Mouse (Mus musculus): ENCODE measurements at regions not wholly inside any gene's neighbourhood (a gene's known extent, or its start where the extent isn't known, plus 50 kb on each side); places are given as distances from the start of the nearest gene placed in this dataset.

DNA sequence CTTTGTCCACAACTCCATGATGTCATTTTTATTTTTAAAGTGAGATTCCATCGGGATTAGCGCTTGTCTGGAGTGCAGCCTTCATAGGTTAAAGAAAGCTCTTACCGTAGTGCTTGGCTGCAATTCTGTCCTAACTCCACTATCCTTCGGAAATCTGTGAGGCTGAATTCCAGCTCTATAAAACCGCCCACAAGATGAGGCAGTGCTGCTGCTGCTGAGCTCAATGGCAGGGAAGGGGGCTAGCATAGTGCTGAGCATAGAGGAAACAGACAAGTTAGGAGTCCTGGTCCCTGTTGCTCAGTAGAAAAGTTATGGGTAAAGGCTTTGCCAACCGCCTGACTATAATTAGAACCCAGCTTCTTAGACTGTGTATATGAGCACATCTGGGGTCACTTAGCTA lies 163.5 kb downstream of the Maf start:
- no peak for DNase-seq

DNA sequence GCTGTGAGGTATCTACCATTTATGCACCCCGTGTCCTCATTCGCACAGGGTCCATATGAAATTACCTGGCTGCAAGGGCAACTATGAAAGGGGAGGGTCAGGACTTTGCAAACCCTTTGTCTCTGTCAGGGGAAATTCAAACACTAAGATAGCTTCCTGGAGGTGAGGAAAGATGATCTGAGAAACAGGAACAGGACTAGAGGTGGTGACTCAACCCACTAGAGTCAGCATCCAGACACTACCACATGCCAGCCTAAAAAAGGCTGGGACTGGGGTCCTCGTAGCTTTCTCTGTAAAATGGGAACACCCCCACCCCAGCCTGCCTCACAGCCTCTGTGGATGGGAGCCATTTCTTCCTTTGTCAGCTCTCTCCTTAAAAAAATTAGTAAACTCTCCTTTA lies 164.7 kb downstream of the Maf start:
- no peak for DNase-seq

DNA sequence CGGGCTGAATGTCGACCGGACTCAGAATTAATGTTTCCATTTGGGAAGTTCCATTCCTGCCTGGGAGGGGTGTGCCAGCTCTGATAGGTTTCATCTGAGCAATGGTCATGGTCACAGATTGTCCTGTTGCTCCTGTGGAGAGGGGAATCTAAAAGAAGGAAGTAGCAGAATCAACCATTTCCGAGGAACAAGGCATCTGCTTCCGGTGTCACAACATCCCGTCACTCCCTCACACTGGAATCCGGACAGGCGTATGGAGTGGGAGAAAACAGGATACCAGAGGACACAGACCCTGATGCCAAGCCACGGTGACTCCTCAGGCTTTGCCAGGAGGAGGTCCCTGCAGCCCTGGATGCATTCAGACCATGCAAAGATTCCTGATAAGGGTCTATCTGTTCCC lies 168.0 kb downstream of the Maf start:
- DNase-seq: peak; percentile 25

DNA sequence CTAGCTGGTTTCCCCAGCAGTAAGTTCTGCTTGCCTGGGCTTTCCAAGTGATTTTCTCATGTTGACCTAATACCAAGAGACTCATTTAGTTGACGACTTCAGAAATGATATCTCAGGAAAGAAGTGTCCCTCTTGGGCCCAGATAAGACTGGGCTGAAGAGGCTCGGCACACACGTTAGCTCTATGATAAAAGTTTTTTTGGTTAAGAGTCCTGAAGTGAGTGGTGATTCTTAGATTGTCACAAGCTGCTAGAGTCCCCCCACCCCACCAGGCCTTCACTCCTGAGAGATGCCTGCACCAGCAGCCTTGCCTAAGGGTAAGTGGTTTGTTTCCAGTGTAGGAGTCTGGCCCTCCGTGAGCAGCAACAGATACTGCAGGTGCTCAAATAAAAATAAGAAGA lies 169.4 kb downstream of the Maf start:
- DNase-seq: no peak

DNA sequence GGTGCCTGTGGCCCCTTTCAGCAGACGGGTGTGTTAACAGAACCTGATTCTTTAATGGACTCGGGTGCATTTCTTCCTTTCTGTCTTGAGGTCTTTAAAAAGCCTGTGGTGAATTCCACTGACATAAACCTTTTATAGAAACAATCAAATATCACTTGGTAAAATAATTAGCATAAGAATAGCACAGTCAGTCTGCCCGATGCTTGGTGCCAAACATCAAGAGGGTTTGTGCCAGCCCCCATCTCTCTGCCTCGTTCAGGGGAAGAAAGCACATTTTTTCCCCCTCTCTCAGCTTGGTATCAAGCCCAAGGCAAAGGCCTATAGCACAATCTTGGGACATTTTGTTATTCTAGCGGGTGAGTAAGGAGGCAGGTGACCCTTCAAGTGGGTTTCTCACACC lies 169.8 kb downstream of the Maf start:
- no peak for DNase-seq

DNA sequence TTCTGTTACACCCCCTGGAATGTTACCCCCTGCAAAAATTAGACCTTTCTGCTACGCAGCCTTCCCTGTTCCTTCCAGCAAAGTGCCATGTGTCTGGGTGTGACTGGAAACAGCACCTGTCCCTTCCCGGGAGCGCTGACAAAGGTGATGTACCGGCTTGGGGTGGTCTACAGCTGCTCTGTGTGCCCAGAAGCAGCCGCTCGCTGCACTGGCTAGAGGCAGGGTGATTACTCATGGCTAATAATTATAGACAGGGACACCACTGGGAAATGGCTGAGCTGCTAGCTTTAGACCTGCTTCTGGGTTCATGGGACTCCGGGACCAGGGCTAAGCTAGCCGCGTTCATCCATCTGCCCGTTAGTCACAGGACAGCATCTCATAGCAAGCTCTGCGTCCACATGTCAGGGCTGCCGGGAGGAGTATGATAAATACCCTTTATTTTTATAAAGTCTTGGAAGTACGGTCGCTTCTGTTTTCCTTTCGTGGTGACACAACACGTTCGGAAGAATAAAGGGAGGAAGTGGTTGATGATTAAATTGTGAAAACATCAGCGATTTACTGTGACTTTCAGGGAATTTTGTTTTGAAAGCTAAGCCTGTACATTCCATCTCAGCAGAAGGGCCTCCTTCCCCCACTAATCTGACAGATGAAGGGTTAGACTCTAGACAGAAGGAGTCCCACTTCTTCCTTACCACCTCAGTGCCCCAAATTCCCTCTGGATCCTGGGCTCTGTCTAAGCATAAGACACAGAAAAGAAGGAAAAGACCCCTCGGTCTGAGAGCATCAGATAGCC lies 170.8 kb downstream of the Maf start:
- DNase-seq: no peak

DNA sequence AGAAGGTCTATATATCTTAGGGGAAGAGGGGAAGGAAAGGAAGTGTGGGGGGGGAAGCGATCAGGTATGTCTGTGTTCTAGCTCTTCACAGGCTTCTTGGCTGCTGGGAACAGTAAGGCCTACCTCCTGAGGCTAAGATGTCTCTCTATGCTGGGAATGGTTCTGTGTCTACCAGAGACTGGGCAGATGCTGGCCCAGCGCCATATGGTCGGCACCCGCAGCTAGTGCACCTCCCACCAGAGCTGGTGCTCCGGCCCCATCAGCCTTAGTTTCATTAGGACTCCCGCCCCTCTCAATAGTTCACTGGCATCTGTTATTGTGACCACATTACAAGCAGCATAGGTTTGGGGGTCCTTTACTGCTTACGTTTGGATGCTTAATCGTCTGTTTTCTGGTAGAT lies 171.6 kb downstream of the Maf start:
- DNase-seq: no peak

DNA sequence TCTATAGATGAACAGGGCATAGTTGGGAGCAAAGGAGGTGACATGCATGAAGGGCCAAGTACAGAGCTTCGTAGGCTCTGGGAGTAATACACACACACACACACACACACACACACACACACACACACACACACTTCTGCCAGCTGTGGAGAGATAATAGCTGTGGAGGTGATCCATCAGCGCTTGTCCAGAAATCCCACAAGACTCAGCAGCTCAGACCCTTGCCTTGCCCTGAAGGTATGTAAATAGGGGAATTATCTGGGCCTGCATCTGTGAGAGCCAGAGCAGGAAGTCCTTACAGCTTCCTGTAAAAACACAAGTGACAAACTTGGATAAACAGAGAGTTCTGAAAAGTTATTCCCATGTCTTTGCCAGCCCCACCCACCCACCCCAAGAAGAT lies 173.6 kb downstream of the Maf start:
- no peak for DNase-seq

DNA sequence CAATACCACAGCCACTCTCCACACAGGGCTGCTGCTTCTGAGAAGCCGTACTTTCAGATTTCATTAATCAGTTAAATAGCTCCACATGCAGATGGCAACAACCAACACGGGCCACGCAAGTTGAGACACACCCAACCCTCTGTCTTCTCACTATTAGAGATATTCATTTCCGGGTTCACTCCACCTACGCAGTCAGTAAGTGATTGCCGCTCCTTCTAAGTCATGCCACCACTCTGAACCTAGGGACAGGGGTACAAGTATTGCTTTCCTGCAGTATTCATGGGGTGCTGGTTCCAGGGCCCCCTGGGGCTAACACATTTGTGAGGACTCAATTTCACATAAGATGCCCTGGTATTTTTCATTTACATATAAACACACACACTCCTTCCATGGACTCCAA lies 176.3 kb downstream of the Maf start:
- no peak for DNase-seq

DNA sequence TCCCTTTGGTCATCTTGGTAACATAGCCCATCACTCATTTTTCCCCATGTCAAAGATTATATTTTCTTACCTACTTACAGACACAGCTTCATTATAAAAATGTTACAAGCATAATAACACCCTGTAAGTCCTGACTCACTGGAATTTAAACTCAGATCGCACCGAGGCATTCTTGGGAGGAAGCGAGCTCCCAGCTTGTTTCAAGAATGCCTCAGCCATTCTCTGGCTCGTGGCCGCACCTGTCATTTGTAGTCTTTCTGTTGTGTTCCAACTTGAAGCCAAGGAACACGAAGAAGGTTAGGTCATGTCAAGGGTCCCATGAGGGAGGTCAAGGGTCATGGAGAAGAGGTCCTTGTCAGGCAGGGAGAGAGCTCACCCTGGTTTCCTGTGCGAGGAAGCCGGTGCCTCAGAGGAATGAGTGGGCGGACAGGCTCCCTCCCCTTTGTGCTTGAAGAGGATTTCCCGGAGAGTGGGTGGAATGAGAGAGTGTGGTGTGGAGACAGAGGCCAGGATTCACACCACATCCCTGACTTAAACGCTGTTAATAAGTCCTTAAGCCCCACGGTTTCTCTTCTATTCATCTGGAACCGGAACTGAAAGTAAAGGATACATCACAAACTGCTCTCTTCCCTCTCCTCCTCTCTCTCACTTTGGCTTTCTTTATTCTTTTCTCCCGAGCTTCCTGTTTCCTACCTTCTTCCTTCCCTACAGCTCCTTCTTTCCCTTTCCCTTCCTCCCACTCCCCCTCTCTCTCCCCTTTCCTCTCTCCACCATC lies 177.8 kb downstream of the Maf start:
- DNase-seq: no peak

DNA sequence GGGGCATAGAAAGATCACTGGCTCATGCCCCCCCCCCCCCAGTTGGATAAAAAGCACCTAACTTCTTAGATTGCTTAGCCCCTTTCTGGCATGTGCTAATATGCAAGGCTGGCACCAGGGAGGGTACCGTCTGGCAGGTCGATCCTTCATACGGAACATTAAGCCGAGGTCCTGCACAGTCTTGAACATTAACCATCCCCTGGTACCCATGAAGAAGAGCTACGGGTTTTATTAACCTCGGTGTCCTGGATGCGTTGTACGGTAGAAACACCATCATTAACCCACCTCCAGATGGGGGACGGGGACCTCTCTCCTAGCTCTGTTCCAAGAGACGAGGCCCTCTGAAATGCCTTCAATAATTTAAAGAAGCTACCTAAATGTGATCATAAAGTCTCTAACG lies 178.7 kb downstream of the Maf start:
- DNase-seq: no peak

DNA sequence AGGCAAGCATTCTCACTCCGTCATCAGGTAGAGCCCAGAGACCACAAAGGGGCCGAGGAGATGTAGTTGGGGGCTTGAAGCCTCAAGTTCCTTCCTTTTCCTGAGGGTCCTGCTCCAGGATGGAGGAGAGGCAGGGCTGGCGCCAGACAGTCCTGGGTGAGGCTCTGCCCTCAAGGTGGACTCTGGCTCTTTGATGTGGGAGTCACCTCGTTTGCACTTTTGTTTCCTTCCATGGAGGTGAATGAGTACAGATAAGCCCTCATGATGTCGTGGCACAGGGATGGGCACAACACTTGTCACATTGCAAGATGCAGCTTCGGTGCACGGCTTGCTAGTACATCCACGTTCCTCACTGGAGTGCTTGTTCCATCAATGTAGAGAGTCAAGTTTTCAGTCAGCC lies 182.4 kb downstream of the Maf start:
- no peak for DNase-seq

DNA sequence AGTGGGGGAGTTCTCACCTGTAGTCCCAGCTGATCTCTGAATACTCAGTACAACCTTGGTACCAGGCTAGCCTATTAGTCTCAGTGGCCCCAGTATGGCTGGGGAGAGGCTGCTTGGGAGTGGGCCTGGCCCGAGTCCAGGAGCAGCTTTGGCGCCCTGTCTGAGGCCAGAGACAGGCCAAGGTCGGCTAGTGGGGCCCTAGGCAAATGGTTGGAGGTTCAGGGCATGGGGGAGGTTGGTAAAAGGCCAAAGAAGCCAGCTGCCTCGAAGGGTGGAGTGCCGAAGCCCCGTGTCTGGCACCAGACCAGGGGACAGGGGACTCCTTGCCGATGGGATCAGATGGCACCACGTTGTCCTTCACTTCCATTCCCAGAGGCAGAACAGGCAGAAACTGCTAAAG lies 182.9 kb downstream of the Maf start:
- DNase-seq: peak; percentile 7

DNA sequence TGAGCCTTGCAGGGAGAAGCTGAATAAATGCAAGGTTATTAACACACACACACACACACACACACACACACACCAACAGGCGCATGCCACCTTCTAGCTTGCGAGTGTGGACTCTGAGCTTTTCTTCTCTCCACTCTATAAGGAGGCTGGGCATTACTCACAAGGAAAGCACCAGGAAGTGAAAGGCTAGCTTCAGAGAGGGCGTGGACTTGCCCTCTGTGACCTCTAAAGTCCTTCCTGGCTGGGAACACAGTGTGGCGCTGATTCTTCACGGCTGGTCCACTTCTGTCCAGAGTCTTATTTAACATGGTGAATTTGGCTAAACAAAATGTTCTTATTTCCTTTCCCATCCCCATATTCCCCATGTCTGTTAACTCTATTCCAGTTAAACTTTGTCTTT lies 185.1 kb downstream of the Maf start:
- peak; percentile 55 for DNase-seq

DNA sequence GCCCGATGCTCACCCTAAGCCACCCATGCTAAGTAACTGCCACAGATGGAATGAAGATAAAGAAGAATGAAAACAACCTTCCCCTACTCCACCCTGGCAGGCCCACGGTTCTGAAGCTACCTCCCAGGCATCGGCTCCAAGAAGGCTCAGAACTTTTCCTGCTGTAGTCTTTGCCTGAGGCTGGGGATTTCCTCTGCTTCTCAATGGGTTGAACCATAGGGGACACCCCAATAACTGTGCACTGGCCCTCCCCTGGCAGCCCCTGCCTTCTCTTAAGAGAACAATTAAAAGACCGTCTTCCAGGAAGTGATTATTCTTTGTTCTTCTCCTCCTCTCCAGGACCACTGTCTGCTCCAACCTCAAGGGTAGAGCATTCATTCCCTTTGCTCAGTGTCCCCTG lies 191.9 kb downstream of the Maf start:
- no peak for DNase-seq

DNA sequence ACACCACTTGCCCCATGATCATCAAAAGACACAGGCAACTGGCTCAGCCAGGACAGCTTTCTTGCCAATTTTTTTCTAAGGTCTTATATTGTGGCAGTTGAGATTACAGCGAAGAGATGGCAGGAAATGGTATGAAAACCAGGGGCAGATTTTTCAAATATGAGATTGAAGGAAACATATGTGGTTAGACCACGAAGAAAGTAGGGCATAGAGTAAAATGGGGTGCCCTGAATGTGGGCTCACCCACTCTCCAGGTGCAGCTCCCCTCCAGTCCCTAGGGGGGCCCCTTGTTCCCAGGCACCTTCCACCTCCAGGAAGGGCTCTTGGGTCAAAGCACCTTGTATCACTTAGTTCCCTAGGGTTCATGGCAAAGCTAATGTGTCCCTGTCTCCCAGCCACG lies 193.1 kb downstream of the Maf start:
- DNase-seq: no peak

DNA sequence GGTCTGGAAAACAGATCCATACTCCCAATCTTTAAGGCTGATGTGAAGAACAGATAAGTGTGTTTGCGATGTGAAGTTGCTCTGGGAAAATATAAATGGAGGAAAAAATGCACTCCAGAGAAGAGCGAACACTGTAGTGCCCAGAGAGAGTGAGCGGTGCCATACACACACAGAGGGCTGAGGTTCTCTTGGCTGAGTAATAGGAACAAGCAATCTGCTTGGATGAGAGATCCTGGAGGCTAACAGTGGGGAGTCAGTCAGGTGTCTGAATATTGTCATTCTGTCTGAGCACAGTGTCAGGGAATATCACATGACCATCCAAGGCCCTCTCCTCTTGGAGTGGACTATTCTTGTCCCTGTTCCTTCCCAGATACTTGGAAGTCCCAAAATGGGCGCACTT lies 200.4 kb downstream of the Maf start:
- no peak for DNase-seq

DNA sequence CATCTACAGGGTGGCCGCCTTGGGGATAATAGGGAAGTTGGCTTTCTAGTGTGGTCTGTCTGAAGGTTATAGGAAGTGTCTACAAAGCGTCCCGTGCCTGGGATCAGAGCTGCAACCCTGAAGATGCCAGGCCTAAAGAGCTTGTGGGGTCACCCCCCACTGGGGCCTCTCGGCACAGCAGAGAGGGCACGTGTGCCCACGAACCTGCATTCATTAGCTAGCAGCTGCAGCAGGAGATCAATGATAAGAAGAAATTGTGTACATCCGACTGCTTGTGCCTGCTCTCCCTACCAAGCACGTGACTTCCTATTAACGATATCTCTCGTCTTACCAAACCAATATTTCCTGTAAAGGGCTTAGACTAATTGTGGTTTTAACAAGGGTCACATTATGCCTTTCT lies 200.9 kb downstream of the Maf start:
- no peak for DNase-seq

DNA sequence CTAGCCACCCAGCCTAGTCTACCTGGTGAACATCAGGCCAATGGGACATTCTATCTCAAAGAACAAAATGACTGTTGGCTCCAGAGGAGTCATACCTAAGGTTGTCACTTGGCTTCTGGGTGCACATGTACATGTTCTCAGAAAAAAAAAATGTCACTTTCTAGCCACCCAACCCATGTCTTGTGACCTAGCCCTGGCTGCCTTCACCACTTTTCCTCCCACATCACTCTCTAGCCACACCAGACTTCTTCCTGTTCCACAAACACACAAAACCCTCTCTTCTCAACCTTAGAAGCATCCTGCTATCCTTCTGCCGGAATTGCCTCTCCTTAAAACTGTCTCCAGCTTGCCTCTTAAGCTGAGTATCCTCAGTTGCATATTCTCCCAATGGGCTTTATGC lies 211.6 kb downstream of the Maf start:
- DNase-seq: no peak

DNA sequence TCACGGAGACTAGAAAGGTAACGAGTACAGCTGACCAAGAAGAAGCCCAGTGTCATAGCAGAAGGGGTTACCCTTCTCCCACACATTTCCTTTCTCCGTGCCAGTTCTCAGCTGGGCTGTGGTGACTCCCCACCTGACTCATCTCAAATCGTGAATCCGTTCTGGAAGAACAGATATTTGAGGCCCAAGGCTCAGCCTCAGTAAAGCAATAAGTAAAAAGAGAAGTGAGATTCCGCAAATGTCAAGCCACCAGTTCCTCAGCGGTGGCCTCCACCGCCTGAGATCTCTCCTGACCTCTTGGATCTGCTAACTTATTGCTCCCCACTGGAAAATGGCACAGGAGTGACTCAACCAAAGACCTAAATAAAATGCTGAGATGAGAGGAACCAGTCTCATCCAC lies 213.2 kb downstream of the Maf start:
- DNase-seq: no peak

DNA sequence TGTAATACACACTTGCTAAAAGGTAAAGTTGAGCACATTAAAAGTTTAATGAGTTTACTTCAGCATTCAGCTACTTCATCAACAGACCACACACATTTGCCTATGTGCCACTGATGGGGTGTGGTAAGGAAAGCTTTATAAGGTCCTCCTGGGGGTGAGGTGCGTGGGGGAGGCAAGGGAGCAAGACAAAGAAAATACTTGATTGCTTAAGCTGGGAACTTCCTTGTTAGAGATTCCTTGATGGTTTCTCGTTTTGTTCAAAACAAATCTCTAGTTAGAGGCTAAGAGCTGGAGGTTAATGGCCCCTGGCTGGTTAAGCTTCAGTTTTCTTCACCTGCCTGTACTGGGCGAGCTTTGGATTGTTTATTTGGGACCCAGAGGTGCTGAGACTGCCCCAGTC lies 220.7 kb downstream of the Maf start:
- DNase-seq: no peak

DNA sequence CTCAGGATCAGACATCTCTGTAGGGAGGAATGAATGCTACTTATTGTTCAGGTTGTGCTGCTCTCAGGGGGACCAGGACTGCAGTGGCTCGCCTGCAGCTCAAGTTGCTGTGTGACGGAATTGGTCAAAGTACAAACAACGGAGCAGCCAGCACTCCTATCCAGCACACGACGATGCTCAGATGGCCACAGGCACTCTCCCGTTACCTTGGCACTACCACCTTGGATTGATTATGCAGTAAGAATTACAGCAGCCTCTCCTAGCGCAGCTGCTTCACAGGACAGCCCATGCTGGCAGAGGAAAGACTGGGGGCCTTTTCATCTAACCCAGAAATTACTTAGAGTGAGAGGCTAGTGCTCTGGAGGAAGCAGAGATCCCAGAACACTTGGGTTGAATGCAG lies 226.5 kb downstream of the Maf start:
- DNase-seq: no peak

DNA sequence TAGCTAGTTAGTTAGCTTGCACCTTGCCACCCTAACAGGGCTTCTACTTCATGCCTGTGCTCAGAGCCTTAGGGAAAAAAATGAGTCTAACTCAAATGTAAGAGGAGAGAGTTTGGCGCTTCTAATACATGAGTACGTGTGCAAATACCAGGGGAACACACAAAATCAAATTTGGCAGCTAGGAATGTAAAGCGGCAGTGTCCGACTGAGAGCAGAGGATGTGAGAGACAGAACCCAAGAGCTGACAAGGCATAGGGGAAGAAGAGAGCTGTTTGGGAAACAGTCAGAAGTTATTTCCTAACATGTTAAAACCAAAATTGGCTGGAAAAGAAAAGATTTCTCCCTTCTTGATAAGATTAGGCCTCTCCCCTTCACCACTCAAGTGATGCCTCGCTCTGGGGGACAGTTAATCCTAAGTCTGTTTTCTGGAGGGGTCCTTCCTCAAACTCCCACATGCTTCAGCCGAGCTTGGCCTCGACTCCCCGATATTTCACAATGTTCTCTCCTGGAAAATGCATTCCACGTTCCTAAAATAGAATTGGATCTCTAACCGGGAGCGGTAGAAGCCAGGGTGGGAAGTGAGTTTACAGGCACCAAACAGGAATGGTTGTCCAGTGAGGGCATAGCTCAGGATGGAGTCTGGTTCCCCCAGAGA lies 229.1 kb downstream of the Maf start:
- DNase-seq: peak; percentile 25

DNA sequence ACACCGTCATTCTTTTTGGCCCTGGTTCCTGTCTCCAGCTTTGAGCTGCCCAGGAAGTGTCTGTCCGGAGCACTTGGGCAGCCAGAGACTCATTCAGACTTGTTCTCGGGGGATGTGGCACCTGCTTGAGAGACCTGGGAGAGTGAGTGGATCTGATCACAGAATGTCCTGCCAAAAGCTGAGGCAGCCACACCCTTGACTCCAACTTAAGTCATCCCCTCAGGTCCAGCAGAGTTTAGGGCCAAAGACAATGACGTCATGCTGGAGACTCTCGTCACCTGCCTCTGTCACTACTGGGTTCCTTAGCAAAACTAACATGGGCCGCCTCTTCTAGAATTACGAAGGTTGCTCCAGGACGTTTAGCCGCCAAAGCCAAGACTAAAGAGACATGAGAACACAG lies 231.5 kb downstream of the Maf start:
- DNase-seq: no peak
